Mouse (Mus musculus) E14TG2a.4 (cell line): ENCODE measurements at regions not wholly inside any gene's neighbourhood (a gene's known extent, or its start where the extent isn't known, plus 50 kb on each side); places are given as distances from the start of the nearest gene placed in this dataset.
A peak's percentile ranks its signal among the peaks of the same experiment; 100 is the strongest.

ENCODE experiments used
- H3K27me3 ChIP-seq: 2 replicates; pipeline ENCODE4 v1.6.1; 2014; ENCODE audit warnings: low read length, control low read depth; ENCODE audit not compliant: insufficient read depth
- H3K36me3 ChIP-seq: 2 replicates; pipeline ENCODE4 v1.6.1; 2014; ENCODE audit warnings: low read length, control low read depth; ENCODE audit not compliant: insufficient read depth
- H3K4me1 ChIP-seq: replicated peaks from 2 replicates; pipeline ENCODE4 v1.6.1; 2014; ENCODE audit warnings: low read depth, low read length, control low read depth
- H3K4me3 ChIP-seq: replicated peaks from 2 replicates; pipeline ENCODE4 v1.5.1; 2014; ENCODE audit warnings: mild to moderate bottlenecking, low read length
- H3K9me3 ChIP-seq: 2 replicates; pipeline ENCODE4 v1.6.1; 2014; ENCODE audit warnings: low read length, control low read depth
- CTCF ChIP-seq: conservative IDR thresholded peaks from 2 replicates; pipeline ENCODE4 v1.5.1; 2014; ENCODE audit warnings: low read length
- NANOG ChIP-seq: IDR thresholded peaks from 2 replicates; pipeline ENCODE4 v1.6.1; 2014; ENCODE audit warnings: borderline replicate concordance, low read length, mixed read lengths
- POU5F1 ChIP-seq: IDR thresholded peaks from 2 replicates; pipeline ENCODE4 v1.6.1; 2014; ENCODE audit warnings: low read length, borderline replicate concordance

GRCm38 (mm10) chr4:23567827-23568226 lies 928.4 kb upstream of the Mms22l start:
- H3K36me3 ChIP-seq = no peaks in the 10 kb centered on the region
- no peaks in the 10 kb centered on the region for H3K27me3 ChIP-seq
- no peak overlapping the region for H3K4me3 ChIP-seq
- no peaks in the 10 kb centered on the region for H3K4me1 ChIP-seq
- H3K9me3 ChIP-seq = peaks cover 31% of the 10 kb centered on the region
- TF ChIP-seq NANOG = no peak
- TF ChIP-seq CTCF = peak; percentile 20
- no peak for TF ChIP-seq POU5F1

GRCm38 (mm10) chr4:23573013-23573412 lies 923.2 kb upstream of the Mms22l start:
- Histone ChIP-seq H3K9me3 (peaks cover 39% of the 10 kb centered on the region), H3K36me3 (no peaks in the 10 kb centered on the region), H3K27me3 (no peaks in the 10 kb centered on the region), H3K4me3 (no peak overlapping the region), H3K4me1 (no peaks in the 10 kb centered on the region)
- TF ChIP-seq CTCF (no peak), POU5F1 (peak; percentile 17; the same call in 1 of the 2 replicates), NANOG (no peak)

GRCm38 (mm10) chr4:23587412-23587811 lies 908.8 kb upstream of the Mms22l start:
- Histone ChIP-seq H3K27me3 (no peaks in the 10 kb centered on the region), H3K4me1 (no peaks in the 10 kb centered on the region), H3K4me3 (no peak overlapping the region), H3K9me3 (no peaks in the 10 kb centered on the region), H3K36me3 (no peaks in the 10 kb centered on the region)
- TF ChIP-seq POU5F1 (no peak), CTCF (no peak), NANOG (no peak)

GRCm38 (mm10) chr4:23590883-23591282 lies 905.4 kb upstream of the Mms22l start:
- H3K4me3 ChIP-seq = no peak overlapping the region
- no peaks in the 10 kb centered on the region for H3K36me3 ChIP-seq
- no peaks in the 10 kb centered on the region for H3K4me1 ChIP-seq
- H3K9me3 ChIP-seq = no peaks in the 10 kb centered on the region
- no peaks in the 10 kb centered on the region for H3K27me3 ChIP-seq
- TF ChIP-seq POU5F1 = no peak
- no peak for TF ChIP-seq CTCF
- no peak for TF ChIP-seq NANOG

- Histone ChIP-seq H3K27me3 (no peaks in the 10 kb centered on the region), H3K9me3 (no peaks in the 10 kb centered on the region), H3K36me3 (no peaks in the 10 kb centered on the region), H3K4me3 (no peak overlapping the region), H3K4me1 (no peaks in the 10 kb centered on the region)
- no peak for TF ChIP-seq POU5F1
- no peak for TF ChIP-seq NANOG
- TF ChIP-seq CTCF = no peak
Observed at GRCm38 (mm10) chr4:23591593-23591992, 904.7 kb upstream of the Mms22l start.

- TF ChIP-seq CTCF (no peak), POU5F1 (no peak), NANOG (no peak)
- H3K4me1 ChIP-seq = no peaks in the 10 kb centered on the region
- no peak overlapping the region for H3K4me3 ChIP-seq
- H3K36me3 ChIP-seq = no peaks in the 10 kb centered on the region
- no peaks in the 10 kb centered on the region for H3K9me3 ChIP-seq
- H3K27me3 ChIP-seq = no peaks in the 10 kb centered on the region
Observed at GRCm38 (mm10) chr4:23600070-23600469, 896.2 kb upstream of the Mms22l start.

GRCm38 (mm10) chr4:23601426-23602293 lies 894.6 kb upstream of the Mms22l start:
- no peak overlapping the region for H3K4me3 ChIP-seq
- TF ChIP-seq POU5F1 (no peak), CTCF (no peak), NANOG (no peak)

GRCm38 (mm10) chr4:23602294-23602932 lies 893.8 kb upstream of the Mms22l start:
- TF ChIP-seq CTCF (no peak), POU5F1 (no peak), NANOG (no peak)
- H3K36me3 ChIP-seq = no peaks in the 10 kb centered on the region
- no peaks in the 10 kb centered on the region for H3K27me3 ChIP-seq
- no peaks in the 10 kb centered on the region for H3K9me3 ChIP-seq
- H3K4me1 ChIP-seq = no peaks in the 10 kb centered on the region
- H3K4me3 ChIP-seq = no peak overlapping the region

More at GRCm38 (mm10) chr4:23601426-23602293, 894.6 kb upstream of the Mms22l start:
- no peaks in the 10 kb centered on the region for H3K9me3 ChIP-seq
- no peaks in the 10 kb centered on the region for H3K4me1 ChIP-seq
- H3K27me3 ChIP-seq = no peaks in the 10 kb centered on the region
- no peaks in the 10 kb centered on the region for H3K36me3 ChIP-seq
